Mouse (Mus musculus) liver, embryonic 16.5 days (tissue): Measurements from ENCODE around the gene Pou6f1. TPM values are rescaled to one million over a fixed set of nuclear protein-coding genes. Genes with fewer than 3 reads are reported as not detected.

Source experiments
- ATAC-seq: fragments of 200-750 bp; cut with Nextera tagmentation; 2 replicates; pipeline ENCODE4 v1.8.0; 2017; ENCODE audit warnings: low read depth, mild to moderate bottlenecking, moderate number of reproducible peaks, moderate library complexity
- H3K27ac ChIP-seq: fragments of 300-500 bp; sonication (generic); 2 replicates; pipeline ENCODE4 v1.5.1; 2014; ENCODE audit warnings: mild to moderate bottlenecking, low read length
- H3K27me3 ChIP-seq: fragments of 300-500 bp; sonication (generic); 2 replicates; pipeline ENCODE4 v1.6.1; 2014; ENCODE audit warnings: low read depth, low read length, mixed read lengths; ENCODE audit not compliant: control insufficient read depth, insufficient read depth
- H3K36me3 ChIP-seq: fragments of 300-500 bp; sonication (generic); 2 replicates; pipeline ENCODE4 v1.6.1; 2014; ENCODE audit warnings: mild to moderate bottlenecking; ENCODE audit not compliant: control insufficient read depth, insufficient read depth
- H3K4me1 ChIP-seq: fragments of 300-500 bp; sonication (generic); 2 replicates; pipeline ENCODE4 v1.6.1; 2014; ENCODE audit warnings: low read depth, low read length, mixed read lengths; ENCODE audit not compliant: control insufficient read depth
- H3K4me2 ChIP-seq: fragments of 300-500 bp; sonication (generic); 2 replicates; pipeline ENCODE4 v1.6.1; 2014; ENCODE audit warnings: low read depth, low read length, mixed read lengths
- H3K4me3 ChIP-seq: fragments of 300-500 bp; sonication (generic); 2 replicates; pipeline ENCODE4 v1.5.1; 2014; ENCODE audit warnings: low read depth, mild to moderate bottlenecking, low read length
- H3K9ac ChIP-seq: fragments of 300-500 bp; sonication (generic); 2 replicates; pipeline ENCODE4 v1.6.1; 2014; ENCODE audit warnings: low read depth, low read length
- H3K9me3 ChIP-seq: fragments of 300-500 bp; sonication (generic); replicated peaks from 2 replicates; pipeline ENCODE4 v1.6.1; 2016; ENCODE audit warnings: low read length; ENCODE audit not compliant: control insufficient read depth
- WGBS: fragments of 180-500 bp; shearing (Covaris S2); extraction: QIAGEN DNeasy Blood & Tissue Kit; methylation state at CpG from one replicate; pipeline ENCODE4 v1.1.7; 2014; ENCODE audit not compliant: insufficient replicate concordance; 5-methylcytosine and 5-hydroxymethylcytosine counted together
- microRNA-seq: library from miRNA; unstranded; fragments of <30 nt; microRNA quantifications from one replicate; pipeline ENCODE4, GENCODE M21; 2016
- polyA plus RNA-seq: library from polyadenylated mRNA; unstranded; fragments of >200 nt; fragmentation: Nextera tagmentation; extraction: Ambion mirVana; gene quantifications from 2 replicates; pipeline ENCODE4 v1.2.1, GENCODE M21; 2015

The Pou6f1 gene
- polyA plus RNA-seq, 1 experiment from 2014 or later: 0.50 TPM

DNA sequence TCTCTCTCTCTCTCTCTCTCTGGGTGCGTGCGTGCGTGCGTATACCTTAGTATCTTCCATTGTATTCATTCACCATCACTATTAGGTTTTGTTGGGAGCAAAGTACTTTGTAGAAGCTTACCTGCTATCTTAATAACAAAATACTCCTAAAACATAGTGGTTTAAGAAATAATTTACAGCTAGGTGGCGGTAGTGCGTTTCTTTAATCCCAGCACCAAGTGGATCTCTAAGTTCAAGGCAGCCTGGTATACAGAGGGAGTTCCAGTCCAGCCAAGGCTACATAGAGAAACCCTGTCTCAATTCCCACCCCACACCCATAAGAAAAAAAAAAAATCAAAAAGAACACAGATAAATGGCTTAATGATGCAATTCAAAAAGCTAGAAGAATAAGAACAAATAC, 61.9 kb downstream of the Pou6f1 start:
- no peak overlapping the region for H3K9ac ChIP-seq
- no peak overlapping the region for H3K4me2 ChIP-seq
- WGBS: 71% methylated on average over 6 of the region's 6 CpGs
- H3K4me1 ChIP-seq: no peaks in the 10 kb centered on the region
- no peak overlapping the region for H3K4me3 ChIP-seq
- no peak overlapping the region for H3K27ac ChIP-seq
- ATAC-seq: no peak
- H3K27me3 ChIP-seq: no peaks in the 10 kb centered on the region
- no peaks in the 10 kb centered on the region for H3K9me3 ChIP-seq
- no peaks in the 10 kb centered on the region for H3K36me3 ChIP-seq

DNA sequence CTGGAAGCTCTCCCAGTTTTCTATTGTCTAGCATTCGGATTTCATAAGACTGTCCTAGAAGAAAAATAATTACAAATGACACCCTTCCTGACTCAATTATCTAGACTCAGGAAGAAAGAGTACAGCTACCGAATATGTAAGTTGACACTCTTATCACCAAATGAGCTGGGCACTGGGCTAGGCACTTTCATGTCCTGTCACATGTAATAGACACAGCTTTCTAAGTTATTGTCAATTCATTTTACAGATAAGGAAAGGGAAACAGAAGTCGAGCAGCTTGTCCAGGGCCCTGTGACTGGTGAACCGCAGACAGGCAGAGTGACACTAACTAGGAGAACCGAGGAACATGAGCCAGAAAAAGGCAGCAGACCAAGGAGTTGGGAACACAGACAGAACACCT, 71.9 kb downstream of the Pou6f1 start:
- Histone ChIP-seq H3K27ac (no peak overlapping the region), H3K36me3 (no peaks in the 10 kb centered on the region), H3K9me3 (no peaks in the 10 kb centered on the region), H3K4me3 (no peak overlapping the region), H3K4me1 (no peaks in the 10 kb centered on the region), H3K9ac (no peak overlapping the region), H3K4me2 (no peak overlapping the region), H3K27me3 (no peaks in the 10 kb centered on the region)
- 36% methylated on average over 5 of the region's 5 CpGs for WGBS
- no peak for ATAC-seq

GRCm38 (mm10) chr15:100525405-100525804, 74.4 kb downstream of the Pou6f1 start:
- H3K36me3 ChIP-seq: no peaks in the 10 kb centered on the region
- H3K4me2 ChIP-seq: no peak overlapping the region
- no peak overlapping the region for H3K27ac ChIP-seq
- no peaks in the 10 kb centered on the region for H3K27me3 ChIP-seq
- H3K4me3 ChIP-seq: no peak overlapping the region
- H3K9me3 ChIP-seq: no peaks in the 10 kb centered on the region
- H3K4me1 ChIP-seq: no peaks in the 10 kb centered on the region
- WGBS: 85% methylated on average over 14 of the region's 14 CpGs
- no peak overlapping the region for H3K9ac ChIP-seq
- no peak for ATAC-seq

Small RNA genes lying within 50 kb of the gene (microRNA-seq; reads per million reads assigned to microRNA genes)
- not detected for gene Mir6961

Other genes starting within 250 kb of the Pou6f1 start
- gene Methig1, start 246.8 kb downstream of the Pou6f1 start, polyA plus RNA-seq: 0.08 and 0.13 TPM in 2 replicates
- not detected in 2 replicates for gene Mettl7a2, start 246.8 kb downstream of the Pou6f1 start, polyA plus RNA-seq
- not detected in 2 replicates for gene Higd1c, start 235.4 kb downstream of the Pou6f1 start, polyA plus RNA-seq
- gene Gm5475, start 177.8 kb downstream of the Pou6f1 start, polyA plus RNA-seq: 0.04 TPM in 1 of 2 replicates, not detected in the other
- gene Slc11a2, start 174.9 kb downstream of the Pou6f1 start, polyA plus RNA-seq: 37.1 and 40.0 TPM in 2 replicates
- gene Letmd1, start 131.0 kb downstream of the Pou6f1 start, polyA plus RNA-seq: 12.8 and 15.3 TPM in 2 replicates
- 0.84 and 0.98 TPM in 2 replicates for gene Csrnp2, start 104.5 kb downstream of the Pou6f1 start, polyA plus RNA-seq
- gene Tfcp2, start 48.0 kb downstream of the Pou6f1 start, polyA plus RNA-seq: 3.5 and 4.3 TPM in 2 replicates
- gene Dazap2, start 15.4 kb upstream of the Pou6f1 start, polyA plus RNA-seq: 131 and 146 TPM in 2 replicates
- gene Smagp, start 37.0 kb upstream of the Pou6f1 start, polyA plus RNA-seq: 9.1 and 9.3 TPM in 2 replicates
- gene Bin2, start 69.6 kb upstream of the Pou6f1 start, polyA plus RNA-seq: 18.0 and 20.6 TPM in 2 replicates
- 20.3 and 30.0 TPM in 2 replicates for gene Cela1, start 87.9 kb upstream of the Pou6f1 start, polyA plus RNA-seq
- 1.8 TPM in 2 replicates for gene Galnt6, start 129.4 kb upstream of the Pou6f1 start, polyA plus RNA-seq
- gene Slc4a8, start 161.8 kb upstream of the Pou6f1 start, polyA plus RNA-seq: 0.46 and 0.76 TPM in 2 replicates